Mouse (Mus musculus) spleen, postnatal 14 days (tissue): Measurements from ENCODE around the gene Zbtb7b.

Experiments used
- DNase-seq, 2 experiments: peaks; one replicate each; pipeline ENCODE4 v3.0.0; 2021 to 2022; ENCODE audit warnings: low spot score in 2 of 2

Gene Zbtb7b

GRCm38 (mm10) chr3:89418170-89418860 is 23.7 kb upstream of the Zbtb7b start, which contains the start of the genes Cks1b and Shc1:
Gene Cks1b, minus strand, starts transcription at chr3:89418383.
Gene Shc1, plus strand, starts transcription at chr3:89418443.
- peak; percentile 83 to 86 for DNase-seq

GRCm38 (mm10) chr3:89417840-89418169 is 23.2 kb upstream of the Zbtb7b start:
- no peak for DNase-seq

GRCm38 (mm10) chr3:89417131-89417530 is 22.6 kb upstream of the Zbtb7b start:
- DNase-seq, result no peak

- DNase-seq, result no peak
Measured at GRCm38 (mm10) chr3:89416158-89416557, 21.6 kb upstream of the Zbtb7b start.

GRCm38 (mm10) chr3:89411490-89412393 is 17.2 kb upstream of the Zbtb7b start, which contains the start of gene Flad1:
Gene Flad1, minus strand, starts transcription at chr3:89411870.
- DNase-seq, result peak; percentile 96 to 97

GRCm38 (mm10) chr3:89410864-89411263 is 16.3 kb upstream of the Zbtb7b start:
- no peak for DNase-seq

GRCm38 (mm10) chr3:89409701-89410100 is 15.1 kb upstream of the Zbtb7b start:
- DNase-seq, result no peak

- no peak for DNase-seq
Measured at GRCm38 (mm10) chr3:89408448-89408847, 13.9 kb upstream of the Zbtb7b start.

- DNase-seq, result no peak
Measured at GRCm38 (mm10) chr3:89406887-89407286, 12.3 kb upstream of the Zbtb7b start.

- DNase-seq, result no peak
Measured at GRCm38 (mm10) chr3:89402693-89403092, 8.1 kb upstream of the Zbtb7b start, which contains the start of gene Lenep. Gene Lenep, minus strand, starts transcription at chr3:89402793.

GRCm38 (mm10) chr3:89401329-89401728 is 6.8 kb upstream of the Zbtb7b start:
- DNase-seq, result no peak

GRCm38 (mm10) chr3:89396654-89397005 is 2.1 kb upstream of the Zbtb7b start:
- DNase-seq, result no peak

GRCm38 (mm10) chr3:89395806-89396653 is 1.5 kb upstream of the Zbtb7b start:
- no peak for DNase-seq

GRCm38 (mm10) chr3:89395419-89395805 is 836 bp upstream of the Zbtb7b start:
- no peak for DNase-seq

- DNase-seq, result no peak
Measured at GRCm38 (mm10) chr3:89394894-89395256, 299 bp upstream of the Zbtb7b start.

GRCm38 (mm10) chr3:89393605-89394004 is 971 bp downstream of the Zbtb7b start:
- peak; percentile 90 to 92 for DNase-seq

- no peak for DNase-seq
Measured at GRCm38 (mm10) chr3:89392871-89393311, 1.7 kb downstream of the Zbtb7b start.

- DNase-seq, result no peak
Measured at GRCm38 (mm10) chr3:89391663-89392511, 2.7 kb downstream of the Zbtb7b start.

GRCm38 (mm10) chr3:89390699-89391662 is 3.6 kb downstream of the Zbtb7b start:
- no peak for DNase-seq

- no peak for DNase-seq
Measured at GRCm38 (mm10) chr3:89390111-89390515, 4.5 kb downstream of the Zbtb7b start.
